Mouse (Mus musculus) megakaryocyte, embryonic 14.5 days (primary cell): ENCODE results near the gene Fgf10. TPM values are rescaled to one million over a fixed set of nuclear protein-coding genes. Genes with fewer than 3 reads are reported as not detected.

Experiments used
- H3K27me3 ChIP-seq: replicated peaks from 2 replicates; pipeline ENCODE3; 2012; ENCODE audit warnings: inconsistent platforms
- H3K36me3 ChIP-seq: replicated peaks from 2 replicates; pipeline ENCODE3; 2012; ENCODE audit warnings: low read length, inconsistent platforms, mixed read lengths
- H3K4me1 ChIP-seq: 2 replicates; pipeline ENCODE4 v1.6.1; 2012; ENCODE audit warnings: inconsistent platforms
- H3K4me3 ChIP-seq: replicated peaks from 2 replicates; pipeline ENCODE3; 2012; ENCODE audit warnings: moderate library complexity, mild to moderate bottlenecking, inconsistent platforms
- H3K9me3 ChIP-seq: 2 replicates; pipeline ENCODE4 v1.6.1; 2012; ENCODE audit warnings: inconsistent platforms
- FLI1 ChIP-seq: IDR thresholded peaks from 2 replicates; pipeline ENCODE4 v1.6.1; 2012; ENCODE audit warnings: low read length, inconsistent platforms, mixed read lengths
- GATA1 ChIP-seq: IDR thresholded peaks from 3 replicates; pipeline ENCODE4 v1.6.1; 2012; ENCODE audit warnings: mixed read lengths, low read length, inconsistent platforms, borderline replicate concordance
- polyA plus RNA-seq: library from polyadenylated mRNA; stranded (reverse); fragments of >175 nt; gene quantifications from 2 replicates; pipeline ENCODE4 v1.2.3, GENCODE M21; 2012; ENCODE audit warnings: low replicate concordance; ENCODE audit not compliant: insufficient read depth

Gene Fgf10
- polyA plus RNA-seq = not detected in 2 replicates

DNA sequence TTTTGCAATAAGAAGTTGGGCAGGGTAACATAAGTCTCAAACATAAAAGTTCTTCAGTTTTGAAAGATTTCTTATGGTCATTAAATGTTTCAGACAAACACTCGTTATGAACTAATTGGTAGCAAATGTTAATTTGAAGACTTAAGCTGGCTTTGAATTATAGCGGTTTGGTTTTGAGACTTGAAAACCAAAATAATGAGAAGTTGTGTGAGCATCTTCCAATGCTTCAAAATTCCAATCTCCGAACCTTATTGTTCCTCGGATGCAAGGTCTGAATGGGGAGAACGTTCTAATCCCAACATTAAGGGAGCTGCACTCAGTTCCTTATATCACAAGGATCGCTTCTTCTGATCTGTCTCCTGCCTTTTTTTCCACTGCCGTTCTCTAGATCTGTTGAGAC is at the start of gene Fgf10:
Gene Fgf10 (plus strand): TSS at position 301 of the 400 bp plus-strand sequence.
- no peaks in the 10 kb centered on the region for H3K36me3 ChIP-seq
- H3K27me3 ChIP-seq = no peaks in the 10 kb centered on the region
- TF ChIP-seq FLI1 = no peak
- no peak for TF ChIP-seq GATA1
- no peaks in the 10 kb centered on the region for H3K9me3 ChIP-seq
- no peak within 1 kb of the TSS for H3K4me3 ChIP-seq
- no peaks in the 10 kb centered on the region for H3K4me1 ChIP-seq

DNA sequence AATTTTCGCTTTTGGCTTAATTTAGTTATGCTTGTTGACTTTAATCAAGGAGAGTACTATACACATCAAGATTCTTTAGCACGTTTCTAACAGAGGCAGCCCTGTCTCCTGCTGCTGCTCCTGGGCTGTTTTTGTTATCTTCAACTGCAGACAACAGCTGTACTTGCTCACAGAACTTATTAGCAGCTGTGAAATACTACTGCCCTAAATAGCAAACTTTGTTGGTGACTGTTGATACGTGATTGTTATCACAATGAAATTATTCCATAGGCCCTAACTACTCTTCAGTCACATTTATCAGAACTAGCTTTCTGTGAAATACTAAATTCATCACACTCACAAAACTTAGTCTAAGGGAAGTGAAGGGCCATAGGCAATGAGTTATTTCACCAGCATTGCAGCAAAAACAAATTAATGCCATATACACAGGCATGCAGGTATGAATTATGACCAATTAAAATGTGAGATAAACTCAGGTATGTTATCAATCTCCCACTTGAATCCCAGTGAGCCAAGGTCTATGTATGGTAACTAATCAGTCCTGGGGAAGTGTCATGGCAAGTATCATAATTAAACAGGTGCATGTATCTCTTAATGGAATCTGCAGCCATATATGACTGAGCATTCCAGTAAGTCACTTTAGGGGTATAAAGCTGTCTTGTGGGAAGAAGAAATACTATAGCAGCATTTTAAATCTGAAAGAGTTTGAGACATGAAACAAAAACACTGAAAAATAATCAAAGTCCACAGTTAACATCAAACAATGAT is 39.7 kb upstream of the Fgf10 start:
- Histone ChIP-seq H3K4me3 (no peak overlapping the region), H3K4me1 (no peaks in the 10 kb centered on the region), H3K27me3 (no peaks in the 10 kb centered on the region), H3K36me3 (no peaks in the 10 kb centered on the region), H3K9me3 (no peaks in the 10 kb centered on the region)
- TF ChIP-seq GATA1 (no peak), FLI1 (no peak)

DNA sequence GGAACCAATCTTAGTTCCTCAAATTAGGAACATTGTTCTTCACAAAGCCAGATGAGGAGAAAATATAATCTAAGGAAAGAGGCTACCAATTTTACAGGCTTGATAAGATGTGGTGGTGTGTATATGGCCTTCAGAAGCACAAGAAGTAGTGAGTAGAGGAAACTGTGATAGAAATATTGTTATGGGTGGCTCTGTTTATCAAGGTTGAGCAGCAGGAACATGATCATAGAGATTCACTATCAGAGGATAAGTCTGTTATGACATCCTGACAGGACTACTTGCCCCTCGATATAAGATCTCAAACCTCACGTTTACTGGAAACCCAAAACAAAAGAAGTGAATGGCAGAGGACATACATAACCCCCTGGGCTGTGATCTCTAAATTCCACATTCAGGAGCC is 38.1 kb upstream of the Fgf10 start:
- Histone ChIP-seq H3K9me3 (peaks cover 4% of the 10 kb centered on the region; the same call in 1 of the 2 replicates), H3K4me3 (no peak overlapping the region), H3K27me3 (no peaks in the 10 kb centered on the region), H3K4me1 (no peaks in the 10 kb centered on the region), H3K36me3 (no peaks in the 10 kb centered on the region)
- no peak for TF ChIP-seq FLI1
- TF ChIP-seq GATA1 = no peak

DNA sequence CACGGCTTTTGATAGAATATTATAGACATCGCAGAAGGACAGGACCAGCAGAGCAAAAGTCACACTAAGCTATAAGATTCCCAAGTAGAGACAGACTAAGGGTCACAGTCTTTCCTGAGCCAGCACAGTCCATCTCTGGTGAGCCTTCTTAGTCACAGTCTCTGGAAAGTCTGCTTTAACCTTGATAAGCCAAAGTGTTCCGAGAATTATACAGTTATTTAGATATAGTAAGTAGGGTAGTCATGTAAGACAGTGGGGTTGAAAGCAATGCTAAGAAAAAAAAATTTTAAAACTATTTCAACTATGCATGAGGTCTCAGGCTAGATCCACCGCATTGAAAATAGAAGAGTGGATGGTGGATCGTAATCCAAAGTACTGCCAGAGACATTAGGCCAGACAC is 33.5 kb upstream of the Fgf10 start:
- no peaks in the 10 kb centered on the region for H3K4me1 ChIP-seq
- no peaks in the 10 kb centered on the region for H3K27me3 ChIP-seq
- H3K9me3 ChIP-seq = peaks cover 4% of the 10 kb centered on the region; the same call in 1 of the 2 replicates
- no peak for TF ChIP-seq GATA1
- no peak for TF ChIP-seq FLI1
- H3K36me3 ChIP-seq = no peaks in the 10 kb centered on the region
- no peak overlapping the region for H3K4me3 ChIP-seq

DNA sequence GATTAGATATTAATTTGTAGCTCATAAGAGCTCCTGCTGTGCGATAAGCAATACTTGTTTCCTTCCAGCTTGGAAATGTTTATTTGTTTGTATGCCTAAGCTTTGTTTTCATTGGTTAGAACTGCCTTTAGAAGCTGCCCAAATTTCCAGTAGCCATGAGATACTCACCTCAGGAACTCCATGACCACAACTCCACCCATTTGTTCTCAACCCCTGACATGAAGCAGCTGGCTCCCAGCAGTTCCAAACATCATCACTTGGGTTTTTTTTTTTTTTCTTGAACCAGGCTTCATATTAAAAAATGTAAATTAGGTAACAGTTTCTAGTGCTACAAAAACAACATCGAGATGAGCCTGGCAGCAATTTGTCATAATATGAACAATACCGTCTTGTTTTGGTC is 27.0 kb upstream of the Fgf10 start:
- no peak for TF ChIP-seq GATA1
- TF ChIP-seq FLI1 = no peak
- no peaks in the 10 kb centered on the region for H3K36me3 ChIP-seq
- no peak overlapping the region for H3K4me3 ChIP-seq
- H3K4me1 ChIP-seq = no peaks in the 10 kb centered on the region
- H3K9me3 ChIP-seq = no peaks in the 10 kb centered on the region
- no peaks in the 10 kb centered on the region for H3K27me3 ChIP-seq

DNA sequence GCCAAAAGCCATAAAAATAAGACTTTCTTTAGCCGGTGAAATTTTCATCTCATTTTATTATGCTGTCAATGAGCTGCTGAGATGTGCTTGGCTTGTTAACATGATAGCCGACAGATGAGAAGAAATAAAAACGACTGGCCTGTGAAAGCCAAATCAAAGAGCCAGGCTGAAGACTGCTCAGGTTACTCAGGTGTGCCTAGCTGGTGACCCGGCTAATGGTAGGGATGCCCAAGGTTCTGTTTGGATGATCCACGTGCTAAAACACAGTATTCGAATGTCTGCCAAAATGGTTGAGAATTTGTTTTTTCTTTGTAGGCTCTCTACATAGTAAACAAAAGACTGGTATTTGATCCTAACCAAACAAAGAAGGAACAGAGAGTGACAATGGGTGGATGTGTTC is 26.5 kb upstream of the Fgf10 start:
- H3K4me3 ChIP-seq = no peak overlapping the region
- TF ChIP-seq FLI1 (no peak), GATA1 (no peak)
- H3K36me3 ChIP-seq = no peaks in the 10 kb centered on the region
- H3K9me3 ChIP-seq = no peaks in the 10 kb centered on the region
- H3K4me1 ChIP-seq = no peaks in the 10 kb centered on the region
- H3K27me3 ChIP-seq = no peaks in the 10 kb centered on the region

DNA sequence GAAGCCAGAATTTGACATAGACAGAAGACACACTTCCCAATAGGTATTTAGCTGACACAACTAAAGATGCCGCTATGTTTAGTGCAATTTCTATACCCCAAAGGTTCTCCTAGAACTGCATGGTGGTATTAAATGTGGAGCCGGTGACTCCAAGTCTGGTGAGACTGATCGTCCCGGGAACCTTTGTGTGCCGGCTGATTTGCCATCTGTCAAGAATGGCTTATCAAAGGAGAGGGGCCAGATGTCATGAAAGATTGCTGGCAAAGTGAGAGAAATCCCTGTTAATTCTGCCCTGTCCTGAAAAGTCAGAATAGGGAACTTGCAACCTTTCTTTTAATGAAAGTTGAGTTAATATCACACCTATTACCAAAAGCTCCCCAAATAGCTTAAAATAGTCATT is 12.6 kb upstream of the Fgf10 start:
- Histone ChIP-seq H3K27me3 (no peaks in the 10 kb centered on the region), H3K4me3 (no peak overlapping the region), H3K36me3 (no peaks in the 10 kb centered on the region), H3K4me1 (no peaks in the 10 kb centered on the region), H3K9me3 (0 out of 2 replicates have a peak, but pooled peaks cover 3% of the 10 kb centered on the region)
- TF ChIP-seq FLI1 = no peak
- no peak for TF ChIP-seq GATA1

DNA sequence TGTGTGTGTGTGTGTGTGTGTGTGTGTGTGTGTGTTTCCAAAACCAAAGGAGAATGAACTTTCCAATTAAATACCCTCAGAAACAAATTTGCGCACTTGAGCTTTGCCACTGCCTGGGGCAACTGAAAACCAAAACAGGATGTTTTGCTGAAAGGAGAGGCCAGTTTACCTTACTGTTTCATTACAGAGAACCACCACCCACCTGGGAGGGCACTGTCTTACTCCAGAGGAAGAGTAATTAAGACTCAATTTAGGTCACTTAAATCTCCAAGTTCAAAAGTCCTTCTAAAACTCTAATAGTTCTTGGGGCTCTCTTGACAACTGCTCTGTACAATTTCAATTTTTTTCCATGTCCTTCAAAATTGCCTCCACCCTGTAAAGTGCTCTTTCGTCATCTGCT is 11.6 kb upstream of the Fgf10 start:
- Histone ChIP-seq H3K4me3 (no peak overlapping the region), H3K9me3 (0 out of 2 replicates have a peak, but pooled peaks cover 3% of the 10 kb centered on the region), H3K27me3 (no peaks in the 10 kb centered on the region), H3K36me3 (no peaks in the 10 kb centered on the region), H3K4me1 (no peaks in the 10 kb centered on the region)
- TF ChIP-seq FLI1 (no peak), GATA1 (no peak)

DNA sequence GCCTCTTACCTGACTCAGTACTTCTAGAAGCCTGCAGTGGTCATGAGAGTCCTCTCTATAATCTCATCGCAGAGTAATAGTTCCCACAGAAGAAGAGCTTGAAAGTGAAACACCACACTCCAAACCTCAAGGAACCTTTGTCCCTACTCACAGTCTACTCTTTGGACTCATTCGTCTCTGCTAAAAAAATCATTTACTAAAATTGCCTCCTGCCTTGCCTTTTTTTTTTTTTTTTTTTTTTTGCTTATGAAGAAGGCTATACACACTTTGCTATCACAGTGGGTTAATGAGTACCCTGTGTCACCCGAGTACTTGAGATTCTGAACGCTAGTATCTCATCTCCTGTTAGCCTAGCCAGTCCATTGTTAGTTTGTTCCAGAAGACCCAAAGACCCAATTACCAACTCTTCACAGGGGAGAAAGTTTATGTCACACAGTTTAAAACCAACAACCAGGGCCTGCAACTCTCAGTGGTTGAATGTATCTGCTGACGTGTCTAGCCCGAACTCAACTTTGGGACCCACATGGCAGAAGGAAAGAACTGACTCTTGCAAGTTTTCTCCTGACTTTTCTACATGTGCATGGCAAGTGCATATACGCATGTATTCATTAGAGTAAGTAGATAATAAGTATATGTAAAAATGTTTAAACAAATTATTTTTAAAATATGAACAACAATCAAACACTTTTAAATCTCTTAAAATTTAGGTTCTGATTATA is 10.8 kb upstream of the Fgf10 start:
- H3K27me3 ChIP-seq = no peaks in the 10 kb centered on the region
- H3K4me3 ChIP-seq = no peak overlapping the region
- H3K9me3 ChIP-seq = 0 out of 2 replicates have a peak, but pooled peaks cover 3% of the 10 kb centered on the region
- TF ChIP-seq FLI1 (no peak), GATA1 (no peak)
- no peaks in the 10 kb centered on the region for H3K4me1 ChIP-seq
- H3K36me3 ChIP-seq = no peaks in the 10 kb centered on the region

DNA sequence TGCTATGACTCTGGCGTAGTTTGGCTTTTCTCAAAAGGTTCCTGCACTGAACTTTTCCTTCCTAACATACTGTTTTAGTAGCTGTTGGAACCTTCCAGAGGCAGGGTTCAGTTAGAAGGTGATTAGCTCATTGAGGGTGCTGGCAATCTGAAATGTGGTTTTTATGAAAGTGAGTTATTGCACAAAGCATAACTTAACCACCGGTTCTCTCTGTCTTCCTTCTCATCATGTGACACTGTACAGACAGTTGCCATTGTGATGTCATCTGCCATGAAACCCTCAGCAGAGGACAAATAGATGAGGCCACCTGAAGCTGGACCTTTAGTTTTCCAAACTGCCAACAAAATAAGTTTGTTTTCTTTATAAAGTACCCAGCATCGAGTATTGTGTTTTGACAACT is 7.9 kb upstream of the Fgf10 start:
- TF ChIP-seq FLI1 (no peak), GATA1 (no peak)
- Histone ChIP-seq H3K9me3 (0 out of 2 replicates have a peak, but pooled peaks cover 3% of the 10 kb centered on the region), H3K4me3 (no peak overlapping the region), H3K27me3 (no peaks in the 10 kb centered on the region), H3K36me3 (no peaks in the 10 kb centered on the region), H3K4me1 (no peaks in the 10 kb centered on the region)
